Mouse (Mus musculus) ZHBTc4 (cell line): ENCODE data around the gene Pigr.

Source experiments
- DNase-seq: peaks from one replicate; pipeline ENCODE4 v3.0.0-alpha.2; 2011; ENCODE audit warnings: low read depth, low spot score

The Pigr gene

DNA sequence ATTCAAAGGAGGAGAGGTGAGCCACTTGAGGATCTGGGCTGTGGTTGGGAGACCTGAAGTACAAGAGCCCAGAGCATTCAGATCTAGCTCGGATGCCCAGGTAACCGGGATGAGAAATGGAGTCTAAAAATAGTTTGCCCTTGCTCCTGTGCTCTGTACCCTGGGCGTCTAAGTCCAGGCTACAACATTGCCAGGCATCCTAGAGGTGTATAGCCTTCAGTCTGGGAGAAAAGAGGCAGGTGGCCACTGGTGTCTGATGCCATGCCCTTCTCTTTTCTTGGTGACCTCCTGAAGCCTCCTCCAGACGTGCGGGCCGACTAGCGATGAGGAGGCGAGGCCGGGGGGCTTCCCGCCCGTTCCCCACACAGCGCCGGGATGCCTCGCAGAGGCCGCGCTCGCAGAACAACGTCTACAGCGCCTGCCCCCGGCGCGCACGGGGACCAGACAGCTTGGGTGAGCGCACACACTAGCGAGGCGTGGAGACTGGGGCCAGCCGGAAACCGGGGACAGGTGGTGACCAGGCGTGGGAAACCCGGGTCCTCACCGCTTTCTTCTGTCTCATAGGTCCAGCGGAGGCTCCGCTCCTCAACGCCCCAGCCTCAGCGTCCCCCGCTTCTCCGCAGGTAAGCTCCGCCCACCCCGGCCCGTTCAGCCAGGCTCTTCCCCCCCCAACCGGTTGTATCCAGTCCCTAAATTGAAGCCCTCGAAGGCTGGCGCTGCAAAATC is 51.6 kb downstream of the Pigr start:
- peak; percentile 61 for DNase-seq

DNA sequence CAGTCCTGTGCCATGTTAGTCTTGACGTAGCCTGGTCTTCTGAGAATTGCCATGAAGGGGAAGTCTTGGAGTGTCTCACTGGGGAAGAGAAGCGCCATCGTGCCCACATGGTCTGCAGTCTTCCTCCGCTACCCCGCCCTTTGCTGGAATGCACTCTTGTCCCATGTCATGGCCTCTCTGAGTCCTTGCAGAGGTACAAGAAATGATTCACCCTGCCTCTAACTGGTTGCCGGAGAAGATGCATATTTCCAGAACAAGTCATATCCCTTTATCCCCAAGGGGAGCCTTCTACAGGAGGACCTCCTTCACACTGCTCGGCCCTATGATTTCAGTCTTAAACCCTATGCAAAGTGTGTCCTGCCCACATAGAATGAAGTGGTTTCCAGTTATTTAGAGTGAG is 53.4 kb downstream of the Pigr start:
- no peak for DNase-seq

DNA sequence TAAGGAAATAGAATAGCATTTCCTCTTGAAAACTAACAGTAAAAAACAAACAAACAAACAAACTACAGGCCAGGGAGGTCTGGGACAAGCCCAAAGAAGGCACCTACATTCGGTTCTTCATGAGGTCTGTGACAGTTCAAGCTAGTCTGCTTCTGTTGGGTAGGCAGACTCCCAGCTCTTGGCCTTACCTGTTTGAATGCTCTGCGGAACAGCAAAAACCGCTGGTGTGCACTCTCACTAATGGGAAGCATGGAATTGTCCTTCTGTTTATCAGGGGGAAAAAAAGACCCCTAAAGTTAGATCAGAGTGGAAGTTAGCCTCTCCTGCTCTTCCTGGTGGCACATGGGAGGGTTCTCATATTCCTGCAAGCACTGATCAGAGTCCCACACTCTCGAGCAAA is 56.7 kb downstream of the Pigr start:
- no peak for DNase-seq

DNA sequence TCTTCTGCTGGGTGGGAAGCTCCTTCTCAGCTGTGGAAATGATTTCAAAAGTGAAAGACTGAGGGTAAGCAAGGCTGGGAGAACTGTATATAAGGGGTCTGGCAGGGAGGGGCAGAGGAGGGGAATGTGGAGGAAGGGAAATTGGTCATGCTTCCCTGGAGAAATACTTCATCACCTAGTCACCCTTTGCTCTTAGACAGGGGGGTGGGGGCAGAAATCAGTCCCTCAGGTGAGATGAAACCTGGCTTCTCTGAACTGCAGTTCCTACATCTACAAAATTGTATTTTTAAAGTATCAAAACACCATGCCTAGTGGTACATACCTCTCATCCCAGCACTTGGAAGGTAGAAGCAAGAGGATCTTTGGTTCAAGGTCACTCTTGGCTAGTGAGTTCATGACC is 60.9 kb downstream of the Pigr start, which contains the start of gene Il24:
TSS of gene Il24 (minus strand) at position 101 of the 400 bp plus-strand sequence.
- DNase-seq, result no peak

DNA sequence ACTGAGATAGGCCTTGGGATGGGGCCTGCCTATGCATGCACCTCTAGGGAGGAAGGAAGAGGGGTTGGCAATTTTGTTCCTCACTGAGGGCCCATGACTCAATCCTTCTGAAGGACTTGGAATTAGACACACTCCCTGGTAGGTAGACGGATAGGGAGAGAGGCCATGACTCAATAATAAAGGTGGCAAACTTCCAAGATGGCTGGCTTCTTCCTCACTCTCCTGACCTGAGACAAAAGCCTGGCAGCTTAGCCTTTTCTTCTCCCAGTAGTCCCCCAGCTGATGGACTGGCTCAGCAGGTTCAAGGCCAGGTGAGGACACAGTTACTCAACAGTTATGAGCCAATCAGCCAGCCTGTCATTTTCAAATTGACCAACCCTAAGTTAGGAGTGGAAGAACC is 66.0 kb downstream of the Pigr start:
- DNase-seq, result no peak

DNA sequence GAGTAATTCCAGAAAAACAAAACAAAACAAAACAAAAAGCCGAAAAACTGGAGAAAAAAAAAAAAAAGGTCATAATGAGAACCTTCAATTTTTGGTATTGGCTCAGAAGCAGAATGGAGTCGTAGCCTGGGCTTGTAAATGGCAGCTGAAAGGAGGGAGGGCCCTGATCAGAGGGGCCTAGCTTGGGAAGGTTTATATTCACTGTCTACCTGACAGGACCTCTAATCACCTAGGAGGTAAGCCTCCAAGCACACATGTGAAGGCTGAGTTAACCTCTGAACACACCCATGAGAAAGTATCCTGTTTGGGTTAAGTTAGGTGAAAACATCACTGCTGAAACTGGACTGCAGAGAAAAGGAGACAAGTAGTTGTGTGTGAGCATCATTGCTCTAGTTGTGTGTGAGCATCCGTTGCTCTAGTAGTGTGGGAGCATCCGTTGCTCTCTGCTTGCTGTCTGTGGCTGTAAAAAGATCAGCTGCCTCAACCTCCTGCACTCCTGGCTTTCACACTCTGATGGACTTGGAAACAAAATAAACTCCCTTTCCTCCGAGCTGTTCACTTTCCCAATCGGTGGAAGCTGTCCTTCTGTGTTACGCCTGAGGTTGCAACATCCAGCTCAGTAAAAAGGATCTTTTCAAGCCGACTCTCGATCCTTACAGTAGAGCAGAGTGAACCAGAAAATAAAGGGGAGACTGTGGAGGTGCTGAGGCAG is 67.0 kb downstream of the Pigr start:
- DNase-seq, result no peak

DNA sequence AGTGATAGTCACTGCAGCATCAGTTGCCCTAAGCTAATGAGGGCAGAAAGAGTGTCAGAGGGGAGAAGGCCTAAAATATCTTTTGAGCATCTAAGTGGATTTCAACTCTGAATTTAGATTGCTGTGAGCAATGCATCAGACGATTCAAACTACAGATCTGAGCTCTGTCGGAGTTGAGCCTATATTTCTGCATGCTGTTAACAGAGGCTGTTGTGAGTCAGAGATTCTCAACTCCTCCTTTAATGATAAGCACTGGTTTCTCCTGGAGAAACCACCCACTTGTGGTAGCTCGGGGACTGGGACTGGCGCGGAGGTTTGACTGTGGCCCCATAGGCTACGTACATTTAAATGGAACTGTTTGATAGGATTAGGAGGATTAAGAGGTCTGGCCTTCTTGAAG is 68.0 kb downstream of the Pigr start:
- DNase-seq, result no peak
